Mouse (Mus musculus) E14TG2a.4 (cell line): Measurements from ENCODE around the gene Slc5a3.

Experiments
- H3K27me3 ChIP-seq: 2 replicates; pipeline ENCODE4 v1.6.1; 2014; ENCODE audit warnings: low read length, control low read depth; ENCODE audit not compliant: insufficient read depth
- H3K36me3 ChIP-seq: 2 replicates; pipeline ENCODE4 v1.6.1; 2014; ENCODE audit warnings: low read length, control low read depth; ENCODE audit not compliant: insufficient read depth
- H3K4me1 ChIP-seq: replicated peaks from 2 replicates; pipeline ENCODE4 v1.6.1; 2014; ENCODE audit warnings: low read depth, low read length, control low read depth
- H3K4me3 ChIP-seq: replicated peaks from 2 replicates; pipeline ENCODE4 v1.5.1; 2014; ENCODE audit warnings: mild to moderate bottlenecking, low read length
- H3K9me3 ChIP-seq: 2 replicates; pipeline ENCODE4 v1.6.1; 2014; ENCODE audit warnings: low read length, control low read depth
- CTCF ChIP-seq: conservative IDR thresholded peaks from 2 replicates; pipeline ENCODE4 v1.5.1; 2014; ENCODE audit warnings: low read length
- NANOG ChIP-seq: IDR thresholded peaks from 2 replicates; pipeline ENCODE4 v1.6.1; 2014; ENCODE audit warnings: borderline replicate concordance, low read length, mixed read lengths
- POU5F1 ChIP-seq: IDR thresholded peaks from 2 replicates; pipeline ENCODE4 v1.6.1; 2014; ENCODE audit warnings: low read length, borderline replicate concordance

Gene Slc5a3

DNA sequence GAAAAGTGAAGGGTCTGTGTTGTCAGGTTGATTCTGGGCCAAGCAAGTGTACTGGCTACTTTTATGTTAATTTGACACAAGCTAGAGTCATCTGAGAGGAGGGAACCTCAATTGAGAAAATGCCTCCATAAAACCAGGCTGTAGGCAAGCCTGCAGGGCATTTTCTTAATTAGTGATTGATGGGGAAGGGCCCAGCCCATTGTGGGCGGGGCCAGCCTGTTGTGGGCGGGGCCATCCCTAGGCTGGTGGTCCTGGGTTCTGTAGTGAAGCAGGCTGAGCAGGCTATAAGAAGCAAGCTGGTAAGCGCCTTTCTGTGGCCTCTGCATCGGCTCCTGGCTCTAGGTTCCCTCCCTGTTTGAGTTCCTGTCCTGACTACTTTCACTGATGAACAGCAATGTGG is 69.1 kb downstream of the Slc5a3 start:
- no peak overlapping the region for H3K4me3 ChIP-seq
- no peaks in the 10 kb centered on the region for H3K27me3 ChIP-seq
- peaks cover 19% of the 10 kb centered on the region for H3K4me1 ChIP-seq
- TF ChIP-seq NANOG (no peak), POU5F1 (no peak), CTCF (no peak)
- H3K36me3 ChIP-seq: no peaks in the 10 kb centered on the region
- H3K9me3 ChIP-seq: no peaks in the 10 kb centered on the region

DNA sequence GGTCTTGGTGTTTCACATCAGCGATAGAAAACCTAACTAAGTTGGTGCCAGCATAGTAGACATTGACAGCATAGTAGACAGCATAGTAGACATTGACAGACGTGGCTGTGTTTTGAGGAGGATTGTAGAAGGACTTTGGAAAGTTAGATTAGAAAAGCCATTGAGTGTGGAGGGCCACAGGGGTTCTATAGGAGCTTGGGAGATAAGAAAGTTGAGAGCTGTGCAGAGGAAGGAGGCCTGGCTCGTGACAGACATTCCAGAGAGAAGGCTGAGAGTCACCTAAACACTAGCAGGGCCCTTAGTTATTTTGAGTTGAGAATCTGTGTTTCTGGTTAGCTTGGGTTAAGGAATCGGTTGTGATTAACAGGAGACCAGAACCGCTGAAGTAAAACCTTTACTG is 69.5 kb downstream of the Slc5a3 start:
- Histone ChIP-seq H3K4me3 (no peak overlapping the region), H3K36me3 (no peaks in the 10 kb centered on the region), H3K27me3 (0 out of 2 replicates have a peak, but pooled peaks cover 3% of the 10 kb centered on the region), H3K4me1 (peaks cover 19% of the 10 kb centered on the region), H3K9me3 (no peaks in the 10 kb centered on the region)
- TF ChIP-seq CTCF (no peak), POU5F1 (no peak), NANOG (no peak)

DNA sequence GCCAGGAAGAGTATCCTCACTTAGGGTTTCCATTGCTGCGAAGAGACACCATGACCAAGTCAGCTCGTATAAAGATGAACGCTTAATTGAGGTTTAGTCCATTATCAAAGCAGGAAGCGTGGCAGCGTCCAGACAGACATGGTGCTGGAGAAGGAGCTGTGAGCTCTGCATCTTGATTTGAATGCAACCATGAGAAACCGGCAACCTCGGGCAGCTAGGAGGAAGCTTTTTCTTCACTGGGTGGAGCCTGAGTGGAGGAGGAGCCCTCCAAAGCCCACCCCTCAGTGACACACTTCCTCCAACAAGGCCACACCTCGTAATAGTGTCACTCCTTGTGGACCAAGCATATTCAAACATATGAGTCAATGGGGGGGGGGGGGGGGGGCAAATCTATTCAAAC is 71.7 kb downstream of the Slc5a3 start:
- H3K4me3 ChIP-seq: no peak overlapping the region
- H3K36me3 ChIP-seq: no peaks in the 10 kb centered on the region
- TF ChIP-seq POU5F1: no peak
- TF ChIP-seq NANOG: no peak
- no peak for TF ChIP-seq CTCF

GRCm38 (mm10) chr16:92132511-92132910 is 74.4 kb downstream of the Slc5a3 start:
- Histone ChIP-seq H3K36me3 (no peaks in the 10 kb centered on the region), H3K4me1 (peaks cover 10% of the 10 kb centered on the region), H3K27me3 (0 out of 2 replicates have a peak, but pooled peaks cover 4% of the 10 kb centered on the region), H3K9me3 (no peaks in the 10 kb centered on the region), H3K4me3 (no peak overlapping the region)
- no peak for TF ChIP-seq NANOG
- no peak for TF ChIP-seq CTCF
- TF ChIP-seq POU5F1: no peak

More for the DNA sequence above, 71.7 kb downstream of the Slc5a3 start:
- Histone ChIP-seq H3K4me1 (peaks cover 19% of the 10 kb centered on the region), H3K9me3 (no peaks in the 10 kb centered on the region), H3K27me3 (0 out of 2 replicates have a peak, but pooled peaks cover 4% of the 10 kb centered on the region)

DNA sequence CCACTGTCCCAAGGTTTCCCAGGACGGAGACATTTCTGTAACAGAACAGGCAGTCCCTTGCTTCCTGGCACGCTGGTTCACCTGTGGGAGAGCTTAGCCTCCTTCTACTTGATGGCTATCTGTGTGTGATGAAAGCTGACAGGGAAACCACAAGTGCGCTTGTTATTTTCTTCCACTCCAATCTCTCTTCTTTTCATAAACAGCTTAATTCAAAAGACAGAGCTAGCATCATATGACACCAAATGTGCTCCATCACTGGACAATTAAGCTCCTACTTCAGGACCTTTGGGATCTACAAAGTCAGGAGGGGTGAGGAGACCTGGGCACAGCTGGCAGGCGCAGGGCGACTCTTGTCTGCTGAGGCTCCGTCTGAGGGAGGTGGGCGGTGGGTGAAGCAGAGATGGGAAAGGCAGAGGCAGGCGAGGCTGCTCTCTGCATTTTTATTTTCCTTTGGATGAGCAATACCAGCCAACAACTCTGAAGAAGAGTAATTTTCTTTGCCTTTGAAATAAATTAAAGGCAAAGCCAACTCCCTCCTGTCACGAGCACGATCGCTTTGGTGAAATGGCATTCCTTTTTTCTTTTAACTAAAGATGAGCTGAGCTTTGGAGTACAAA is 76.1 kb downstream of the Slc5a3 start:
- Histone ChIP-seq H3K36me3 (no peaks in the 10 kb centered on the region), H3K4me3 (no peak overlapping the region), H3K9me3 (no peaks in the 10 kb centered on the region), H3K27me3 (0 out of 2 replicates have a peak, but pooled peaks cover 4% of the 10 kb centered on the region), H3K4me1 (peaks cover 9% of the 10 kb centered on the region)
- no peak for TF ChIP-seq POU5F1
- no peak for TF ChIP-seq CTCF
- no peak for TF ChIP-seq NANOG

DNA sequence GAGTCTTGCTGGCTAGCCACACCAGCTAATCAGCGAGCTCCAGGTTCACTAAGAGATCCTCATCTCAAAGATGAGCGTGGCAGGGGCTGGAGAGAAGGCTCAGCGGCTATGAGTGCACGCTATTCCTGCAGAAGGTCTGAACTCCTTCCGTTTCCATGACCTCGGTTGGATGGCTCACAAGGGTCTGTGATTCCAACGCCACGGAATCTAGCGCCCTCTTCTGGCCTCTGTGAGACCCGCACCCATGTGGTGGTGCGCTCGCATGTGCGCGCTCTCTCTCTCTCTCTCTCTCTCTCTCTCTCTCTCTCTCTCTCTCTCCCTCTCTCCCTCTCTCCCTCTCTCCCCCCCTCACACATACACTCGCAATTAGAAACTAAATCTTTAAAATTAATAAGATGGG is 78.2 kb downstream of the Slc5a3 start:
- Histone ChIP-seq H3K36me3 (no peaks in the 10 kb centered on the region), H3K4me3 (no peak overlapping the region), H3K4me1 (peaks cover 19% of the 10 kb centered on the region), H3K27me3 (0 out of 2 replicates have a peak, but pooled peaks cover 4% of the 10 kb centered on the region), H3K9me3 (no peaks in the 10 kb centered on the region)
- no peak for TF ChIP-seq NANOG
- TF ChIP-seq CTCF: peak; percentile 20
